ENCODE assay signal across 8 mouse cellular contexts in the genomic region with DNA sequence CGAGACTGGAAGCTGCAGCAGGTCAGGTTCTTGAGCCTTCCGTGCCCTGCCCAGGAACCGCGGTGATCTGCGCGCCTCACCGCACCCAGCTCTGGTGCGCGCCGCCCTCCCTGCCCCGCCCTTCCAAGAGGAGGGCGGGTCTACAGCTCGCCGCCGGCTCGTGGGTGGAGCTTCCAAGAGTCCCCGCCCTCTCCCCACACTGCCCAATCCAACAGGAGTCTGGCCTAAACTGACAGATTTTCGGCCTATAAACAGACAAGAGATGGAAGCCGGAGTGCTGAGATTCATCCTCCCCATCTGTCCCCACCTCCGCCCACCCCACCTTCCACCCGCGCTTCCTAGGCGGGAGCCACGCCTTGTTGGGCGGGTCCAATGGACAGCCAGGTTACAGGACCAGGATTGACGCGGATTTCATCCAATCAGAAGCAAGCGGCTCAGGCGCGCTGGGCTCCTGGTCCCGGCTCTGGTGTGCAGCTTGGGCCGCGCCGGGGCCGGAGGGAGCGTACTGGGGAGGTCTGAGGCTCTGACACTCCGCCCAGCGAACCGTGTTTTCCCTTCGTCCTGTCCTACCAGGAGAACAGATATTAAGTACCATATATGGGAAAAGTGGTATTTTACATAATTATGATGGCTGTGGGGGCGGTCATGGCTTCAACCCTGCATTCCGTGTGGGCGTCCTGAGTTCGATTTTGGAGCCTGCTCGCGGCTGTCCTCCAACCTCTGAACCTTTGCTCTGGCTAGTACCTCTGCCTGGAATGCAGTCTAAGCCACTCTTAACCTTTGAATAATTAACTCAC. TPM values are rescaled to one million over a fixed set of nuclear protein-coding genes. Genes with fewer than 3 reads are reported as not detected.
DNase-seq lines count a peak whose midpoint lies in the region; ATAC-seq lines count a peak whose summit lies in the region.

A gene (minus strand): TSS at position 129 of the 797 bp plus-strand sequence.

- peak; percentile 96 to 97 for DNase-seq in adrenal gland, adult 18-20 months (ENCODE audit: low spot score in 2 of 2)
- peak; percentile 100 for DNase-seq in embryo, embryonic 11 days
- peak; percentile 100 for DNase-seq in gastrocnemius, postnatal 25 days
- DNase-seq in intestine, embryonic 14.5 days (ENCODE audit: low spot score): peak; percentile 99
- DNase-seq in left cerebral cortex, postnatal 14 days (ENCODE audit: low spot score in 2 of 2): peak; percentile 99 to 100
- peak; percentile 100 for DNase-seq in mesoderm, embryonic 11.5 days (ENCODE audit: low read depth, low spot score)
- peak; percentile 99 for DNase-seq in right cerebral cortex, postnatal 36 days (ENCODE audit: low spot score in 2 of 2)
- DNase-seq in yolk sac, embryonic 10.5 days (ENCODE audit: low spot score): peak; percentile 100

- H3K27me3 ChIP-seq in intestine, embryonic 14.5 days (replicated peaks; ENCODE audit: control insufficient read depth, insufficient read depth, low read length): no peaks in the 10 kb centered on the region

- peaks cover 34% of the 10 kb centered on the region for H3K4me1 ChIP-seq in intestine, embryonic 14.5 days (replicated peaks; ENCODE audit: control insufficient read depth, insufficient read depth, low read length)

- no peaks in the 10 kb centered on the region for H3K9me3 ChIP-seq in intestine, embryonic 14.5 days (ENCODE audit: control insufficient read depth, low read length)

- H3K27ac ChIP-seq in intestine, embryonic 14.5 days (ENCODE audit: low read depth): peak within 1 kb of the TSS; percentile 92

- peak; percentile 97 for ATAC-seq in intestine, embryonic 14.5 days (replicated peaks; ENCODE audit: low FRiP score, low TSS enrichment, low read depth)

- intact Hi-C loops in left cerebral cortex, postnatal 14 days (cut with DNase I): loop anchor here (5.0 kb wide), 1 partner anchor 60 kb away; no protein-coding TSS in a partner anchor

- H3K4me2 ChIP-seq in intestine, embryonic 14.5 days (ENCODE audit: low read length): peak within 1 kb of the TSS; percentile 86

- under 1% methylated on average over 41 of the region's 46 CpGs for WGBS in intestine, embryonic 14.5 days

- H3K9ac ChIP-seq in intestine, embryonic 14.5 days (ENCODE audit: low read length): peak within 1 kb of the TSS; percentile 95

- peak within 1 kb of the TSS; percentile 90 for H3K4me3 ChIP-seq in intestine, embryonic 14.5 days (ENCODE audit: low read depth, low read length)

- H3K36me3 ChIP-seq in intestine, embryonic 14.5 days (ENCODE audit: control insufficient read depth, insufficient read depth, low read length): no peaks in the 10 kb centered on the region

RNA-seq across cellular contexts. Expression of the gene that starts here (rescaled TPM):
- total RNA-seq in adrenal gland, adult 18-20 months (2021): 100 to 1,000 TPM; 270 to 287 TPM
- 10 to 100 TPM; 51.0 to 72.0 TPM for total RNA-seq in gastrocnemius, postnatal 25 days (2021)
- polyA plus RNA-seq in intestine, embryonic 14.5 days (2014; fragmentation: Nextera tagmentation; extraction: Ambion mirVana): 67.9 and 72.2 TPM in 2 replicates
- total RNA-seq in left cerebral cortex, postnatal 14 days (2021): 10 to 100 TPM; 70.3 to 73.8 TPM

Comparison
In these comparisons a context has a peak if more than half of its experiments do, and no peak if none do; other contexts are left out.
1. Peak in every context shown above with its lines: DNase-seq, ATAC-seq, H3K4me3 ChIP-seq and H3K27ac ChIP-seq.